Mouse (Mus musculus): ENCODE results near the gene Olfr524.

Olfr524 gene

DNA sequence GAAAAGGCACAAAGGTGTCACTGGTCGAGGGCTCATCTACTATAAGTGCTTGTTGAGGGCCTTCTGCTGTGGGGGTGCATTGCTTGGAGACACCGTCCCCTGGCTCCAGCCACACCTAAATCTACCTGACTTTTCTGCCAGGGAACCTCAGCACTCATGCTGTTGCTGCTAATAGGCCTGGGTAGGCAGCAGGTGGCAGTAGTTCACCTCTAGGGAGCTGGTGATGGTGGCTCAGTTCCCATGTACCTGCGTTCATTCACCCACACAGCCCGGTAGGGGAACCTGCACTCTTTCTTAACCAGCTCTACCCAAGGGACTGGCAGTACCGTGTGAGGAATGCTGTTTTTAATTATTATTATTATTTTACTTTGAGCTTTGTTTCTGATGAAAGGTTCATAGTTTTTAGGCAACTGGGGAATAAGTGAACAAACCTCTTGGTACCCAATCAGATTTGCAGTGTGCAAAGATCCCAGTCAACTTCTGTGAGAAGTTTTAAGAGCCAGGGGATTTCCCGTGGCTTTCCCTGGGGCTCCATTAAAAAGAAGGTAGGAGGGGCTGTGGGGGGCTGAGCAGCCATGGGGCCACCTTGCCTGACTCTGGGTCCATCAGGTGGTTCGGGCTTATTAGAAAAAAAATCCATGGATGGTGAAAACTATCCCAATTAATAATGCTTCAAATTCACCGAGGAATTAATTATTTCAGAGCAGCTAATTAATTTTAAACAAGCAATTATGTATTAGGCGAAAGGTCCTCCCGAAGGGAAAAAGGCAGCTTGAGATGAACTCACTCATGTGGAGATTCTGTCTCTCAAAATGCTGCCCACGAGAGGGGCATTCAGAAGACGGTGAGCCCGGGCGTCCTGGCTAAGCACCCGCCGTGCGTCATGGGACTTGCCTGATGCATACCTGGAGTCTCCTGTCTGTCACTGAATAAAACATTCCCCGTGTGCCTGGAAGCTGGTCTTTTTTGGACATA lies 18.8 kb downstream of the Olfr524 start:
- peak in 1 of 2 experiments; percentile 33 for DNase-seq (ENCODE audit: low spot score in 2 of 2)

DNA sequence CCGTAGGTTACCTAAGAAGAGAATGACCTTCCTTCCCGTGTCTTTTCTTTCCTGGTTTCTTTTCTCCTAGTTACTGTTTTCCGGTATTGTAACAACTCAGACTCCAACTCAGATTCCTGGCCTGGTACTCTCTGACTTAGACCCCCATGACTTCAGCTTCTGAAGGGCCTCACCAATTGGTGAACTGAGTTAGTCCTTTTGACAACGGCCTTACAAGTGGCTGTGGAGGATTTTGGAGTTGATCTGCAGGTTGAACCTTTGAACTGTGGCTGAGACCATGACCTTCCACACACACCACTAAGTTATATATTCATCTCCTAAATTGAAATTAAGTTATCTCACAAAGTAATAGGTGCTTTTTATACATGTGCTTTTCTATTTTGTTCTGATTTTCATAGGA lies 21.6 kb downstream of the Olfr524 start:
- DNase-seq (ENCODE audit: low spot score in 2 of 2): no peak

DNA sequence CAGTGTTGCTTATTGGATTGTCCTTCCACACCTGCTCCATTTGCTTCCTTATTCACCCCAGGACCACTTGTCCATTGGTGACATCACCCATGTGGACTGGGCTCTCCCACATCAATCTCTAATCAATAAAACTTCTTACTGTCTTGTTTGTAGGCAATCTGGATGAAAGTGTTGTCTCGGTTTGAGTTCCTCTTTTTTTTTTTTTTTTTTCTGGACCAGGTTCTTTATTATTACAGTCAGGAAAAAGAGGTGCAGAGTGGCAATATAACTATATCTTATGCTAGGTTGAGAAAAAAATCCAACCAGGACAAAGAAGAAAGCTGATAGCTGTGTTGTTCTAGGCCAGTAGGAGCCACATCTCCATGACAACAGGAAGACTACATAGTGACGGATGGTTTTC lies 25.1 kb downstream of the Olfr524 start:
- no peak for DNase-seq (ENCODE audit: low spot score in 2 of 2)

DNA sequence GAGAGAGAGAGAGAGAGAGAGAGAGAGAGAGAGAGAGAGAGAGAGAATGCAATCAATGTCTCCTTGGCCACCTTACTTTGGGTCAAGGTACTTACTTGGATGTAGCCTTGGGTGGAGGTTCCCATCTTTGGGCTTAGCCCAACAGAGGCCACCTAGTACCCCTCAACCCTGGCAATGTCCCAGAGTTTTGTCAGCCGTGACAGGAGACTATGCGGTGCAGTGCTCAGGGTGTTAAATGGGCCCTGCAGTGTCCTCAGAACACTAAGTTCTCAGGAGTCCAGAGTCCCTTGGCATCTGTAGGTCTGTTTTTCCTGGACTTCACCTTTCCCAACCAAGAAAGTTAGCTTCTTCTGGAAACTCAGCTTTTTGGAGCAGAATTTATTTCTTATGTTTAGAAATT lies 26.6 kb downstream of the Olfr524 start:
- DNase-seq (ENCODE audit: low spot score in 2 of 2): no peak

DNA sequence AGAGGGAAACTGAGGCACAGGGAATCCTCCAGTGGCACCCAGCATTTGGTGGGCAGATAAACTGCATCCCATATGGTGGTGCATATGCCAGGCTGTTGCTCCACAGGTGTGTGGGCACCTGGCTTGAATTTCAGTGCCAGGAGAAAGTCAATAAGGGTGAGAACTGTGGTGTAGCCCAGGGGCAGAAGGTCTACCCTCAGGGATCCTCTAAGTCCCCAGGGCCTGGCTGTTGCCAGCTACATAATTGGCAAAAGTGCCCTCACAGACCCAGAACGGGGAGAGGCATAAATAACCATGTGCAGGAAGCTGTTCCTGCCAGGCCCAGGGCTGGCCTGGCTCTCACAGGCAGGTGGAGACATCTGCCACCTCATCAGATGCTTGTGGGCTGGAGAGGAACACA lies 32.8 kb downstream of the Olfr524 start, which contains the start of gene Olfr523:
Olfr523 (plus strand) TSS at position 282 of the 400 bp plus-strand sequence.
- no peak for DNase-seq (ENCODE audit: low spot score in 2 of 2)

DNA sequence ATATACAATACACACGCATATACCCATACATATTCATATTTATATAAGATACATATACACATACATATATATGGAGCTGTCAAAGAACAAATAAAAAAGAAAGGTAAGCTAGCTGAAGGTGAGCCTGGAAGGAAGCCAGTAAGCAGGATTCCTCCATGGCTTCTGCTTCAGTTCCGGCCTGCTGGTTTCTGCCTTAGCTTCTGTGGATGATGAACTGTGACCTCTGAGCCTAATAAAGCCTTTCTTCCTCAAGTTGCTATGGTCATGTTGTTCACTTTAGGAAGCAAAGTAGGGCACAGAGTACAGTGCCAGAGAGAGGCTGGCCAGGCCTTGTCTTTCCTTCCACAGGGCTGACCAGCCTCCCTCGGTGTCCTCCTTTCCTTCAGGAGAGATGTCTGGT lies 34.9 kb downstream of the Olfr524 start:
- DNase-seq (ENCODE audit: low spot score in 2 of 2): no peak

DNA sequence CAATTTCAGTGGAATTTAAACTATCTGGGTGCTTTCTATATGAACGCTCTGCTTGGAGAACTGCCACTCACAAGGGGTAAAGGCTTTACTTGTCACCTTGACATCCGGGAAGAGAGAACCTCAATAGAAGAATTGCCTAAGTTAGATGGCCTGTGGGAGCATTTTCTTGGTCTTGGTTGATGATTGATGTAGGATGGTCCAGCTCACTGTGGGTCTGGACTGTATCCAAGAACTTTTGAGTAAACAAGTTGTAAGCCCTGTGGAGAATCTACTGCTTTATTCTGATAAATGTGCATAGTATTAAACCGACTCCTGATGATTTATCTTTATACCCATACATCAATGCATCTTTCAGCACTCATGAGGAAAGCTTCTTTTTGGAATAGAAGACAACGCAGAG lies 36.4 kb downstream of the Olfr524 start:
- no peak for DNase-seq (ENCODE audit: low spot score in 2 of 2)

DNA sequence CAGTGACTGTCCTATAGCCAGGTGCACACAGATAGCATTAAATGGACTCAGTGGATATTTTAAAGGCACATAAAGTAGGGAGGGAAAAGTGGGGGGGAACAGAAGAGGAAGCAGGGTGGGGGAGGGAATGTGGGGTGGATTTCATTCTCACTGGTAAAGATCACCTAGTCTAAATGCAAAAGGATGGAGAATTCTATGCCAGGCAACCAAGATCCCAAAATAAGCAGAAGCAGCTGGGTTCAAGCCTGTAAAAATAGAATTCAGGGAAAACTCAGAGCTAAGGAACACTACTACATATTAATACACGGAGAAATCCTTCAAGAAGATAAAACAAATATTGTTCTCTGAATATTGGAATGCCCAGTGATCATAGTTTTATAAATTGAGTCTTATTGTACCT lies 37.8 kb downstream of the Olfr524 start:
- DNase-seq (ENCODE audit: low spot score in 2 of 2): no peak

DNA sequence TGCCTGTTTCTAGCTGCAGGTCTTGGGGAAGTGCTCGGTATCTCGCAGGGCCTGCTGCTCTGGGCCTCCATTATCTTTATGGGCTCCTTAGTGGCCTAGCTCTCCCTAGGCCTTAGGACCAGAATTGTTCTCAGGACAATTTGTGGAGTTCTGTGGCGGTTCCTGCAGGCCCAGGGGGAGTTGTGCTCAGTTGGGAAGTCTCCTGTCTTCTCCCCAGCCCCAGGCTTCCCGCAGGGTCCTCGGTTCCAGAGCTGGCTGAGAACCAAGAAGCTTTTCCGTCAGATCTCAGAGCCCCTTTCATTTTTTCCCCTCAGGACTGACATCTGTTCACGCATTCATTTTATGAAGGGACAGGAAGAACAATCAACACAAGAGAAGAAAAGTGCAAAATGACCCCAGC lies 41.1 kb downstream of the Olfr524 start, which contains the start of gene Olfr522:
Olfr522 (minus strand) TSS at position 101 of the 400 bp plus-strand sequence.
- no peak for DNase-seq (ENCODE audit: low spot score in 2 of 2)

DNA sequence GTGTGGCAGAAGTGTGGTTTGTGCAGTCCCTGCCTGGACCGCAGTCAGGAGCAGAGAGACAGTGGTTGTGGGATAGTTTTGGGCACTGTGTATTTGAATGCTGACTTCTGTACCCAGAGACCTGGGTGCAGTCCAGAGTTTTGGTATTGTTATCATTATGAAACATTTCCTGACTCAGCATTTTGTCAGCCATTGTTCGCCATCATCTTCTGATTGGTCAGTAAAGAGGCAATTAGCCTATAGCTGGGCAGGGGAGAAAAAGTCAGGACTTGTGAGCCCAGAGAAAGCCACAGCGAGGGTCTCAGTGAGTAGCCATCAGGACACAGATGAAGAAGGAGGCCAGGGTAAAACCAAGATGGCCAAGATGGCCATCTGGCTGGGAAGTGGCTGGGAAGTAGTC lies 45.4 kb downstream of the Olfr524 start:
- DNase-seq (ENCODE audit: low spot score in 2 of 2): no peak

DNA sequence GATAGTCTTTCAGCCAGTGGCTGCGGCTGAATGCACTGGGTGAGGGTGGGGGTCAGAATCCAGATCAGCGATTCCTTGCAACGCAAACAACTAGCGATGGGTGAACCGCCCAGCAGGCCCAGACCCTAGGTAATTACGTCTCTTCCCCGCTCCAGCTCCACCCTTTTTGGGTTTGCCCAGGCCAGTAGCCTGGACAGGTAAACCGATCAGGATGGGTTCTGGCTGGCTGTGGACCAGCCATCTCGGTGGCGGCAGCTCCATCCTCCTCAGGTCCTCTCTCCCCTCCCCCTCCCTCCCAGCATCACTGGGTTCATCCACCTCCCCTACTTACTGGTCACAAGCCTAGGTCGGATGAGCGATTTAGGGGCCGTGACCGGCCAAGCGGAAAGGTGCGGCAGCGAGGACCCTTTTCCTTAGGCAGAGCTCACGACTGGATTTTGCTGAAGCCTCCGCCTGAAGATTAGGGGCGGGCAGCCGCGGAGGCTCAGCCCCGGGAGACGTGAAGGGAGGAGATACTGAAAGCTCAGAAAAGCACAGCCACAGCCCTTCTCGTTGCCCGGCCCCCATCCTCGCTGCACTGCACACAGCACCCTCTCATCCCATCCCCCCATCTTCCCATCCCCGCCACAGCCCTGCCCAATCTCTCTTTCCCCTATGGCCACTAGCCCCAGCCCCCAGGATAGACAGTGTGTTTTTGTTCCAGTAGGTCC lies 51.4 kb downstream of the Olfr524 start, which contains the start of gene Sprn:
Sprn (minus strand) TSS at position 660 of the 710 bp plus-strand sequence.
- no peak for DNase-seq (ENCODE audit: low spot score in 2 of 2)

DNA sequence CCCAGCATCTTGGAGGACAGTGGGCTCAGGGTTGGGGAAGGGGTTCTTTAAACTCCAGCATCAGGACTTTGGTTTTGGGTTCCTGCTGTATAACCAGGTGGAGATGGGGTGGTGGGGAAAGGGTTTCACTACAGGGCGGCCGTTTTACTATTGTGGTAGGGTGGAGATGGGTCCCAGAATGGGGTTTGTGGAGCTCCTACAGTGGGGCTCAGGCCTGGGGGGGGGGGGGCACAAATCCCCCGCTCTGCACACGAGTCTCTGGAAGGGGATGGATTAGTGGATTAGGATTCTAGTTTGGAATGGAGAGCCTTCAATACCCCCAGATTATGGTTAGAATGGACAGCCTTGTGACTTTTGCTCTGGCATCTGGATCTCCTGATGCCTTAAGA lies 51.9 kb downstream of the Olfr524 start:
- DNase-seq (ENCODE audit: low spot score in 2 of 2): no peak

DNA sequence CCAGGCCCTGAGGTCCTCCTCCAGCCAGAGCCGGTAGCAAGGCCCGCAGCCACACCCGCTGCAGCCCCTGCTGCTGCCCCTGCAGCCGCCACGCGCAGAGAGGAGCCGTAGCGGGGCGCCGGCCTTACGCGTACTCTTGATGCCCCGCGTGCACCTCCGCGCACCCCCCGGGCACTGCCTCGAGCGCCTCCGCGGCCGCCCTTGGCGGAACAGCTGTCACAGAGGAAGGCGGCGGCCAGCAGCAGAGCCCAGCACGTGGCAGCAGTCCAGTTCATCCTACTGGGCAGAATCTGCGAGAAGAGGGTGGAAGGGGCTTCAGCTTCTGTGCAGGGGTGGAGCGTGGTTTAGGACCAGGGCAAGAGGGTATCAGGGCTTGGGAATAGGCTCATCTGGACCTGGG lies 52.4 kb downstream of the Olfr524 start:
- no peak for DNase-seq (ENCODE audit: low spot score in 2 of 2)

Measured in spleen, postnatal 10 days (tissue).